Mouse (Mus musculus) MEL (cell line): Measurements from ENCODE around the gene Kifap3. TPM values are rescaled to one million over a fixed set of nuclear protein-coding genes. Genes with fewer than 3 reads are reported as not detected.

Experiments used
- DNase-seq: peaks from one replicate; pipeline ENCODE4 v3.0.0; 2011; ENCODE audit warnings: low read depth, low spot score
- H3K27ac ChIP-seq: 2 replicates; pipeline ENCODE4 v1.5.1; 2012; ENCODE audit warnings: low read depth, mild to moderate bottlenecking, control low read depth, low read length, moderate library complexity; ENCODE audit not compliant: control insufficient read depth
- H3K27me3 ChIP-seq, 2 experiments: fragments of 150-350 bp in 1 of 2; sonication (generic) in 1 of 2; 2 replicates each; pipeline ENCODE4 v1.6.1; 2012; ENCODE audit warnings: low read length in 2 of 2, mild to moderate bottlenecking in 2 of 2, improper control_type of control experiment in 1 of 2, moderate library complexity in 1 of 2; ENCODE audit not compliant: insufficient read depth in 2 of 2, control insufficient read depth in 1 of 2
- H3K36me3 ChIP-seq, 2 experiments: 2 replicates each; pipeline ENCODE4 v1.6.1; 2012 to 2014; ENCODE audit warnings: low read length in 2 of 2, improper control_type of control experiment in 1 of 2, inconsistent platforms in 1 of 2, mild to moderate bottlenecking in 1 of 2; ENCODE audit not compliant: insufficient read depth in 2 of 2, control insufficient read depth in 1 of 2
- H3K4me1 ChIP-seq, 2 experiments: fragments of 150-350 bp in 1 of 2; sonication (generic) in 1 of 2; 2 replicates each; pipeline ENCODE4 v1.6.1; 2012; ENCODE audit warnings: low read length in 2 of 2, improper control_type of control experiment in 1 of 2, mild to moderate bottlenecking in 1 of 2; ENCODE audit not compliant: insufficient read depth in 2 of 2, control insufficient read depth in 1 of 2
- H3K4me3 ChIP-seq, 2 experiments: fragments of 150-350 bp in 1 of 2; sonication (generic) in 1 of 2; 2 replicates each; pipeline ENCODE4 v1.5.1; 2012; ENCODE audit warnings: low read depth in 2 of 2, low read length in 2 of 2, mild to moderate bottlenecking in 2 of 2, moderate library complexity in 2 of 2, control low read depth in 1 of 2, improper control_type of control experiment in 1 of 2; ENCODE audit not compliant: control insufficient read depth in 1 of 2, insufficient read depth in 1 of 2
- H3K79me2 ChIP-seq: 2 replicates; pipeline ENCODE4 v1.6.1; 2012; ENCODE audit warnings: mild to moderate bottlenecking, low read length, moderate library complexity; ENCODE audit not compliant: control insufficient read depth, poor library complexity, insufficient read depth
- H3K9ac ChIP-seq: 2 replicates; pipeline ENCODE4 v1.6.1; 2012; ENCODE audit warnings: low read depth, mild to moderate bottlenecking, control low read depth, low read length, moderate library complexity; ENCODE audit not compliant: control insufficient read depth, poor library complexity, severe bottlenecking
- H3K9me3 ChIP-seq: fragments of 150-350 bp; sonication (generic); replicated peaks from 2 replicates; pipeline ENCODE4 v1.6.1; 2012; ENCODE audit warnings: mild to moderate bottlenecking, low read length, improper control_type of control experiment, moderate library complexity; ENCODE audit not compliant: insufficient read depth
- BHLHE40 ChIP-seq: IDR thresholded peaks from 2 replicates; pipeline ENCODE4 v1.6.1; 2012; ENCODE audit warnings: low read depth, mild to moderate bottlenecking, inconsistent platforms, low read length, improper control_type of control experiment, borderline replicate concordance
- CHD1 ChIP-seq: IDR thresholded peaks from 2 replicates; pipeline ENCODE4 v1.6.1; 2012; ENCODE audit warnings: low read depth, mild to moderate bottlenecking, inconsistent platforms, low read length, improper control_type of control experiment
- CTCF ChIP-seq, 3 experiments: IDR thresholded peaks in 2 of 3; conservative IDR thresholded peaks in 1 of 3; 2 replicates each; pipeline ENCODE4 v1.5.1; 2011 to 2012; ENCODE audit warnings: low read length in 3 of 3, low read depth in 2 of 3, mild to moderate bottlenecking in 2 of 3, improper control_type of control experiment in 1 of 3, inconsistent platforms in 1 of 3, mixed read lengths in 1 of 3, moderate library complexity in 1 of 3; ENCODE audit not compliant: control insufficient read depth in 1 of 3, insufficient read depth in 1 of 3, poor library complexity in 1 of 3, severe bottlenecking in 1 of 3
- ELF1 ChIP-seq: IDR thresholded peaks from 2 replicates; pipeline ENCODE4 v1.6.1; 2014; ENCODE audit warnings: low read depth, mild to moderate bottlenecking, inconsistent platforms, low read length, improper control_type of control experiment, moderate library complexity
- ETS1 ChIP-seq: IDR thresholded peaks from 2 replicates; pipeline ENCODE4 v1.6.1; 2012; ENCODE audit warnings: low read depth, mild to moderate bottlenecking, inconsistent platforms, low read length, improper control_type of control experiment, moderate library complexity
- GABPA ChIP-seq: IDR thresholded peaks from 2 replicates; pipeline ENCODE4 v1.6.1; 2012; ENCODE audit warnings: low read depth, mild to moderate bottlenecking, inconsistent platforms, low read length, improper control_type of control experiment, moderate library complexity
- HCFC1 ChIP-seq: IDR thresholded peaks from 2 replicates; pipeline ENCODE4 v1.6.1; 2012; ENCODE audit warnings: low read depth, mild to moderate bottlenecking, inconsistent platforms, low read length, improper control_type of control experiment, moderate library complexity
- JUND ChIP-seq: IDR thresholded peaks from 2 replicates; pipeline ENCODE4 v1.6.1; 2011; ENCODE audit warnings: low read depth, mild to moderate bottlenecking, improper control_type of control experiment, low read length
- MAFK ChIP-seq: IDR thresholded peaks from 2 replicates; pipeline ENCODE4 v1.6.1; 2011; ENCODE audit warnings: low read depth, mild to moderate bottlenecking, low read length, improper control_type of control experiment, borderline replicate concordance
- MAZ ChIP-seq: IDR thresholded peaks from 2 replicates; pipeline ENCODE4 v1.6.1; 2012; ENCODE audit warnings: low read depth, mild to moderate bottlenecking, inconsistent platforms, low read length, improper control_type of control experiment
- MYC ChIP-seq: IDR thresholded peaks from 2 replicates; pipeline ENCODE4 v1.6.1; 2011; ENCODE audit warnings: low read depth, mild to moderate bottlenecking, low read length, improper control_type of control experiment, moderate library complexity
- NELFE ChIP-seq: IDR thresholded peaks from 2 replicates; pipeline ENCODE4 v1.6.1; 2011; ENCODE audit warnings: low read depth, low read length, improper control_type of control experiment
- POLR2A ChIP-seq, 2 experiments: IDR thresholded peaks; 2 replicates each; pipeline ENCODE4 v1.6.1; 2011 to 2012; ENCODE audit warnings: low read length in 2 of 2, mild to moderate bottlenecking in 2 of 2, control low read depth in 1 of 2, improper control_type of control experiment in 1 of 2, low read depth in 1 of 2, moderate library complexity in 1 of 2; ENCODE audit not compliant: control insufficient read depth in 1 of 2, insufficient read depth in 1 of 2, poor library complexity in 1 of 2
- POLR2AphosphoS5 ChIP-seq: IDR thresholded peaks from 2 replicates; pipeline ENCODE4 v1.6.1; 2012; ENCODE audit warnings: low read depth, borderline replicate concordance, mild to moderate bottlenecking, inconsistent platforms, low read length, moderate library complexity, mixed read lengths
- RAD21 ChIP-seq: IDR thresholded peaks from 2 replicates; pipeline ENCODE4 v1.6.1; 2011; ENCODE audit warnings: mild to moderate bottlenecking, low read depth, low read length, improper control_type of control experiment
- RCOR1 ChIP-seq: IDR thresholded peaks from 2 replicates; pipeline ENCODE4 v1.6.1; 2012; ENCODE audit warnings: low read depth, mild to moderate bottlenecking, inconsistent platforms, low read length, improper control_type of control experiment
- TCF12 ChIP-seq: IDR thresholded peaks from 2 replicates; pipeline ENCODE4 v1.6.1; 2014; ENCODE audit warnings: low read depth, mild to moderate bottlenecking, inconsistent platforms, low read length, improper control_type of control experiment, moderate library complexity
- polyA plus RNA-seq, 2 experiments: library from polyadenylated mRNA; stranded (reverse) in 1 of 2; unstranded in 1 of 2; fragments of >175 nt in 1 of 2; fragments of >200 nt in 1 of 2; gene quantifications; 2 replicates each; pipeline versions ENCODE4 v1.2.1 to v1.2.4; 2012; ENCODE audit warnings: low replicate concordance in 2 of 2, low read depth in 1 of 2; ENCODE audit not compliant: insufficient read length in 2 of 2, insufficient read depth in 1 of 2, missing spikeins in 1 of 2
- total RNA-seq: library from RNA; depleted of rRNA; stranded (reverse); fragments of 300-350 nt; gene quantifications from 2 replicates; pipeline ENCODE4 v1.2.3, GENCODE M21; 2012

The Kifap3 gene
- total and polyA plus RNA-seq, 3 experiments = 5.1 to 7.6 TPM; not detected in 1

DNA sequence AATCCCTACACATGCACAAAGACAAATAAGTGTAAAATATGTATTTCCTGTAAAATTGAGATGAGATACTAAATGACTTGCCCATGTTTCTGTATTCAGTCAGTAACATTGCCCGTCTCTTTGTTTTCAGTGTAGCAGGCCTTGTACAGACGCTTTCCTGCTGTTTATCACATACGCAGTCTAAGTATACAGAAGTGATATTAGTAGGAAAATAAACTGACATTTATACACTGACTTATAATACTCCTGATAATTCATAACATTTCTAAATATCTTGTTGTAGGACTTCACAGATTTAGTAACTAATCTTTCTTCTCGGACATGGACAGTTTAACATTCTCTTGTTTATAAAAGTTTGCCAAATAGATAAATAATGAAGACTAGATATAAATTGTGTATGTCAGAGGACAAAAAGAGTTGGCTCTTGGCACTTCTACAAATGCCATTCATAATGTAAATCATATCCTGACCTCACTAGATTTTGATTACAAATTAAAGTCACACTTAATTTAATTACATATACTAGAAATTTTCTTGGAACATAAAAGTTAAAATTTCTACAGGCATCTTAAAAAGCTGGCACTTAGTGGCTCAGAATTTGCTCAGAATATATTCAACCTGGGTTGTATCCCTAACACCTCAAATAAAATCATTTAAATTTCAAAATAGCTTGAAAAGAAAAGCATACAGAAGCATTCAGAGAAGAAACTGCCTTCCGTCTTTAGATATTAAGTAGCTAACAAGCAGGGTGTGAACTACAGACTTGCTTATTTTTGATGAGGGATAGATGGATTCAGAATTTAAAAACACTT lies 138.2 kb downstream of the Kifap3 start:
- Histone ChIP-seq H3K4me1 (no peaks in the 10 kb centered on the region), H3K36me3 (no peaks in the 10 kb centered on the region), H3K27me3 (no peaks in the 10 kb centered on the region), H3K79me2 (no peaks in the 10 kb centered on the region), H3K4me3 (no peak overlapping the region), H3K9me3 (no peaks in the 10 kb centered on the region), H3K9ac (no peak overlapping the region), H3K27ac (no peak overlapping the region)
- DNase-seq = no peak
- no peak for TF ChIP-seq MYC

DNA sequence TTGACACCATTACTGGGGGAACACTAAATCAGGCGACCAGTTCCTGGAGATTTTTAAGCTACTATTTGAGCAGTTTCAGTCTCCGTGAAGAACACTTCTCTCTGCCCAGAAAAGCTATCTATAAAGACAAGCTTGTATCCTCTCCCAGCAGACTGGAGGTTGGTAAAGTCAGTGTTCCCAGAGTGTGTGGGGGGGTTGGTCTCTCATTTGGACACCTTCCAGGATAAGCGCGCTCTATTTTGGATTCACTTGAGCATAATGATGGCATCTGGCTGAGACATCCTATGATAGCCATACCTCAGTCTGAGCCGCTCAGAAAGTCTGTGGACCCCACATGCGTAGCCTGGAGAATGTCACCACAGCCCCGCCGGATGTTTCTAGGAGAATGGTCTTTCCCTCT lies 144.7 kb downstream of the Kifap3 start:
- TF ChIP-seq MAZ (no peak), NELFE (no peak), TCF12 (no peak), ETS1 (no peak), ELF1 (no peak), CTCF (IDR thresholded peaks at IDR 0.05 in 2 of 3, conservative IDR thresholded peaks at IDR 0.05 in 1 of 3; ENCODE audit: control insufficient read depth in 1 of 3, insufficient read depth in 1 of 3, low read depth in 2 of 3, low read length in 3 of 3, poor library complexity in 1 of 3, severe bottlenecking in 1 of 3) (no peak), MAFK (no peak), BHLHE40 (no peak), CHD1 (no peak), JUND (no peak), GABPA (no peak), POLR2A (IDR thresholded peaks at IDR 0.05; ENCODE audit: control insufficient read depth in 1 of 2, insufficient read depth in 1 of 2, low read depth in 1 of 2, low read length in 2 of 2, poor library complexity in 1 of 2) (no peak), POLR2AphosphoS5 (no peak)
- peaks cover 0 to 2% of the 10 kb centered on the region in 2 experiments; a peak in 1 of 4 replicates for H3K36me3 ChIP-seq
- H3K27ac ChIP-seq = no peak overlapping the region
- H3K27me3 ChIP-seq = no peaks in the 10 kb centered on the region
- H3K9me3 ChIP-seq = no peaks in the 10 kb centered on the region
- no peak overlapping the region for H3K4me3 ChIP-seq
- H3K4me1 ChIP-seq = 0 out of 4 replicates have a peak, but pooled peaks cover 0 to 4% of the 10 kb centered on the region in 2 experiments
- no peak for DNase-seq
- no peak overlapping the region for H3K9ac ChIP-seq
- H3K79me2 ChIP-seq = no peaks in the 10 kb centered on the region

DNA sequence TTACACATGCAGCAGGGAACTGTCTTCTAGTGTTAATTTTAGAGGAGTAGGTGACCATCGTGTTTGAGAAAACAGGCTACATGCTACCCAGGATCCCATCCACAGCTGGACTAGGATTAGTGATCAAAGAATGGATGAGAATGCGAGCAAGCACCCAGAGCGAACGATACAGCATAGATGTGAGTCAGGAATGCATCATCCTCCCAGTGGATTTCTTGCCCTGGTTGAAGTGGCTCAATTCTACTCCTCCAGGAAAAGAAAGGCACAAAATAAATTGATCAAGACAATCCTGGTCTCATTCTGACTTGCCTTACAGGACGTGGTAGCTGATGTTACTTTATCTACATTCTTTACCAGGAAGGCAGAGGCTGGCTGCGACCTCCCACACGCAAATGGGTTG lies 149.5 kb downstream of the Kifap3 start, which contains the start of gene Scyl3:
Scyl3 (plus strand) TSS at position 255 of the 400 bp plus-strand sequence.
- peak; percentile 23 for DNase-seq
- Histone ChIP-seq H3K27me3 (no peaks in the 10 kb centered on the region), H3K9ac (peak within 1 kb of the TSS; percentile 99), H3K4me3 (peak within 1 kb of the TSS; percentile 68 to 96), H3K27ac (peak within 1 kb of the TSS; percentile 82), H3K79me2 (peaks cover 28% of the 10 kb centered on the region), H3K36me3 (peaks cover 0 to 12% of the 10 kb centered on the region in 2 experiments; a peak in 2 of 4 replicates), H3K4me1 (peaks cover 2 to 16% of the 10 kb centered on the region in 2 experiments), H3K9me3 (no peaks in the 10 kb centered on the region)
- TF ChIP-seq TCF12 (no peak), HCFC1 (no peak), RCOR1 (no peak), MAZ (no peak), RAD21 (no peak)
